Mouse (Mus musculus): Measurements from ENCODE around the gene Rfx2. TPM values are rescaled to one million over a fixed set of nuclear protein-coding genes. Genes with fewer than 3 reads are reported as not detected.

The Rfx2 gene
- total RNA-seq, 2 experiments from 2014 or later, result 2.0 to 2.8 TPM

- Histone ChIP-seq H3K27ac (peak overlapping the region; percentile 71), H3K4me3 (peak overlapping the region; percentile 90)
- no peak for TF ChIP-seq CTCF (IDR thresholded peaks at IDR 0.05)
- peak; percentile 50 for DNase-seq
- intact Hi-C loops (cut with DNase I), result loop anchor here (2.0 to 5.0 kb wide), 3 partner anchors 19 to 448 kb away; partner anchors contain the start of genes Crb3, Slc25a23 and Vav1
These were observed 1.0 kb downstream of the Rfx2 start for GRCm38 (mm10) chr17:56829795-56830194.

GRCm38 (mm10) chr17:56829171-56829570, 1.6 kb downstream of the Rfx2 start:
- H3K27ac ChIP-seq, result peak overlapping the region; percentile 71
- TF ChIP-seq CTCF (IDR thresholded peaks at IDR 0.05), result no peak
- peak overlapping the region; percentile 90 for H3K4me3 ChIP-seq
- intact Hi-C loops (cut with DNase I), result no loop called here
- no peak for DNase-seq

GRCm38 (mm10) chr17:56826718-56827117, 4.1 kb downstream of the Rfx2 start:
- intact Hi-C loops (cut with DNase I), result no loop called here
- TF ChIP-seq CTCF (IDR thresholded peaks at IDR 0.05), result no peak
- Histone ChIP-seq H3K27ac (no peak overlapping the region), H3K4me3 (no peak overlapping the region)
- DNase-seq, result no peak

GRCm38 (mm10) chr17:56823352-56823751, 7.5 kb downstream of the Rfx2 start:
- TF ChIP-seq CTCF (IDR thresholded peaks at IDR 0.05), result no peak
- intact Hi-C loops (cut with DNase I), result no loop called here

GRCm38 (mm10) chr17:56822380-56822779, 8.4 kb downstream of the Rfx2 start:
- no peak for TF ChIP-seq CTCF (IDR thresholded peaks at IDR 0.05)
- intact Hi-C loops (cut with DNase I), result no loop called here
- DNase-seq, result no peak
- Histone ChIP-seq H3K27ac (no peak overlapping the region), H3K4me3 (no peak overlapping the region)

More at GRCm38 (mm10) chr17:56823352-56823751, 7.5 kb downstream of the Rfx2 start:
- DNase-seq, result no peak
- H3K4me3 ChIP-seq, result no peak overlapping the region
- H3K27ac ChIP-seq, result no peak overlapping the region

- intact Hi-C loops (cut with DNase I), result no loop called here
- peak overlapping the region; percentile 48; the same call in 1 of the 2 replicates for H3K27ac ChIP-seq
- no peak overlapping the region for H3K4me3 ChIP-seq
- peak; percentile 30 for DNase-seq
- TF ChIP-seq CTCF (IDR thresholded peaks at IDR 0.05), result no peak
These were observed 11.1 kb downstream of the Rfx2 start for GRCm38 (mm10) chr17:56819694-56820111.

GRCm38 (mm10) chr17:56819032-56819545, 11.7 kb downstream of the Rfx2 start:
- intact Hi-C loops (cut with DNase I), result no loop called here
- Histone ChIP-seq H3K4me3 (no peak overlapping the region), H3K27ac (peak overlapping the region; percentile 48; the same call in 1 of the 2 replicates)
- DNase-seq, result peak; percentile 35
- TF ChIP-seq CTCF (IDR thresholded peaks at IDR 0.05), result no peak

GRCm38 (mm10) chr17:56818067-56818636, 12.7 kb downstream of the Rfx2 start:
- intact Hi-C loops (cut with DNase I), result no loop called here
- Histone ChIP-seq H3K4me3 (no peak overlapping the region), H3K27ac (peak overlapping the region; percentile 35; the same call in 1 of the 2 replicates)
- DNase-seq, result peak; percentile 60
- TF ChIP-seq CTCF (IDR thresholded peaks at IDR 0.05), result no peak

- Histone ChIP-seq H3K4me3 (no peak overlapping the region), H3K27ac (peak overlapping the region; percentile 79)
- peak; percentile 53 for DNase-seq
- intact Hi-C loops (cut with DNase I), result no loop called here
- TF ChIP-seq CTCF (IDR thresholded peaks at IDR 0.05), result no peak
These were observed 15.8 kb downstream of the Rfx2 start for GRCm38 (mm10) chr17:56815057-56815345.

GRCm38 (mm10) chr17:56814316-56815056, 16.3 kb downstream of the Rfx2 start:
- no peak overlapping the region; the same call in 1 of the 2 replicates for H3K4me3 ChIP-seq
- H3K27ac ChIP-seq, result peak overlapping the region; percentile 79
- DNase-seq, result peak; percentile 89
- intact Hi-C loops (cut with DNase I), result no loop called here
- no peak for TF ChIP-seq CTCF (IDR thresholded peaks at IDR 0.05)

GRCm38 (mm10) chr17:56810245-56810644, 20.6 kb downstream of the Rfx2 start:
- Histone ChIP-seq H3K4me3 (no peak overlapping the region), H3K27ac (peak overlapping the region; percentile 71)
- DNase-seq, result peak; percentile 93
- TF ChIP-seq CTCF (IDR thresholded peaks at IDR 0.05), result no peak
- intact Hi-C loops (cut with DNase I), result loop anchor here (1.0 to 2.0 kb wide), 2 partner anchors 21 to 48 kb away; partner anchors contain the start of gene Rfx2

GRCm38 (mm10) chr17:56808518-56808917, 22.3 kb downstream of the Rfx2 start:
- intact Hi-C loops (cut with DNase I), result loop anchor here (2.0 to 5.0 kb wide), 2 partner anchors 142 to 359 kb away; no protein-coding TSS in a partner anchor
- Histone ChIP-seq H3K27ac (no peak overlapping the region), H3K4me3 (no peak overlapping the region)
- TF ChIP-seq CTCF (IDR thresholded peaks at IDR 0.05), result peak; percentile 99; the same call in 1 of the 2 replicates
- peak; percentile 80 for DNase-seq

- H3K27ac ChIP-seq, result no peak overlapping the region
- TF ChIP-seq CTCF (IDR thresholded peaks at IDR 0.05), result no peak
- DNase-seq, result no peak
- no peak overlapping the region for H3K4me3 ChIP-seq
- intact Hi-C loops (cut with DNase I), result loop anchor here (5.0 kb wide), 1 partner anchor 362 kb away; no protein-coding TSS in a partner anchor
These were observed 25.0 kb downstream of the Rfx2 start for GRCm38 (mm10) chr17:56805784-56806183.

All from gastrocnemius, adult 2 months (tissue).